Mouse (Mus musculus) liver, embryonic 12.5 days (tissue): ENCODE results near the gene Pfdn2. TPM values are rescaled to one million over a fixed set of nuclear protein-coding genes. Genes with fewer than 3 reads are reported as not detected.
A peak's percentile ranks its signal among the peaks of the same experiment; 100 is the strongest.

ENCODE experiments used
- ATAC-seq: fragments of 200-750 bp; cut with Nextera tagmentation; 2 replicates; pipeline ENCODE4 v1.8.0; 2017; ENCODE audit warnings: moderate number of reproducible peaks, mild to moderate bottlenecking, moderate library complexity
- H3K27ac ChIP-seq: fragments of 300-500 bp; sonication (generic); 2 replicates; pipeline ENCODE4 v1.5.1; 2016; ENCODE audit warnings: mild to moderate bottlenecking
- H3K27me3 ChIP-seq: fragments of 300-500 bp; sonication (generic); replicated peaks from 2 replicates; pipeline ENCODE4 v1.6.1; 2016; ENCODE audit warnings: mild to moderate bottlenecking, moderate library complexity
- H3K36me3 ChIP-seq: fragments of 300-500 bp; sonication (generic); 2 replicates; pipeline ENCODE4 v1.6.1; 2016; ENCODE audit warnings: mild to moderate bottlenecking, moderate library complexity
- H3K4me1 ChIP-seq: fragments of 300-500 bp; sonication (generic); 2 replicates; pipeline ENCODE4 v1.6.1; 2016
- H3K4me2 ChIP-seq: fragments of 300-500 bp; sonication (generic); 2 replicates; pipeline ENCODE4 v1.6.1; 2016; ENCODE audit warnings: mild to moderate bottlenecking, moderate library complexity
- H3K4me3 ChIP-seq: fragments of 300-500 bp; sonication (generic); 2 replicates; pipeline ENCODE4 v1.5.1; 2016; ENCODE audit warnings: mild to moderate bottlenecking, moderate library complexity
- H3K9ac ChIP-seq: fragments of 300-500 bp; sonication (generic); 2 replicates; pipeline ENCODE4 v1.6.1; 2016; ENCODE audit warnings: mild to moderate bottlenecking, moderate library complexity
- H3K9me3 ChIP-seq: fragments of 300-500 bp; sonication (generic); replicated peaks from 2 replicates; pipeline ENCODE4 v1.6.1; 2016; ENCODE audit warnings: mild to moderate bottlenecking, moderate library complexity
- whole genome bisulfite sequencing: fragments of 180-500 bp; shearing (Covaris S2); methylation state at CpG from one replicate; pipeline ENCODE4 v1.1.7; 2016; ENCODE audit not compliant: insufficient replicate concordance; 5-methylcytosine and 5-hydroxymethylcytosine counted together
- polyA plus RNA-seq: library from polyadenylated mRNA; unstranded; fragments of >200 nt; fragmentation: Nextera tagmentation; extraction: Ambion mirVana; gene quantifications from 2 replicates; pipeline ENCODE4 v1.2.1, GENCODE M21; 2016

The Pfdn2 gene
- polyA plus RNA-seq, 1 experiment from 2014 or later, result 74.3 TPM

- Histone ChIP-seq H3K27ac (no peak overlapping the region), H3K36me3 (no peaks in the 10 kb centered on the region), H3K9ac (no peak overlapping the region), H3K27me3 (peaks cover 52% of the 10 kb centered on the region), H3K4me1 (peaks cover 21% of the 10 kb centered on the region), H3K4me3 (no peak overlapping the region), H3K9me3 (no peaks in the 10 kb centered on the region), H3K4me2 (no peak overlapping the region)
- WGBS, result 55% methylated on average over 9 of the region's 9 CpGs
- no peak for ATAC-seq
Measured at GRCm38 (mm10) chr1:171384361-171384760, 38.9 kb downstream of the Pfdn2 start.

GRCm38 (mm10) chr1:171385171-171385570, 39.7 kb downstream of the Pfdn2 start:
- H3K36me3 ChIP-seq, result no peaks in the 10 kb centered on the region
- WGBS, result 63% methylated on average over 9 of the region's 9 CpGs
- peaks cover 22% of the 10 kb centered on the region for H3K4me1 ChIP-seq
- peaks cover 44% of the 10 kb centered on the region for H3K27me3 ChIP-seq
- no peak overlapping the region for H3K4me3 ChIP-seq
- no peak overlapping the region for H3K9ac ChIP-seq
- no peak overlapping the region for H3K4me2 ChIP-seq
- ATAC-seq, result no peak
- H3K27ac ChIP-seq, result no peak overlapping the region
- H3K9me3 ChIP-seq, result no peaks in the 10 kb centered on the region

GRCm38 (mm10) chr1:171387099-171387498, 41.6 kb downstream of the Pfdn2 start:
- no peak overlapping the region for H3K9ac ChIP-seq

GRCm38 (mm10) chr1:171388376-171389102, 43.1 kb downstream of the Pfdn2 start, which contains the start of gene Arhgap30:
Gene Arhgap30 (plus strand): TSS chr1:171388954.
- peak within 1 kb of the TSS; percentile 45; the same call in 1 of the 2 replicates for H3K9ac ChIP-seq
- H3K9me3 ChIP-seq, result no peaks in the 10 kb centered on the region
- H3K4me3 ChIP-seq, result peak within 1 kb of the TSS; percentile 39
- peaks cover 24% of the 10 kb centered on the region for H3K4me1 ChIP-seq
- no peaks in the 10 kb centered on the region for H3K36me3 ChIP-seq
- peaks cover 17% of the 10 kb centered on the region for H3K27me3 ChIP-seq
- H3K4me2 ChIP-seq, result peak within 1 kb of the TSS; percentile 62
- H3K27ac ChIP-seq, result peak within 1 kb of the TSS; percentile 52
- ATAC-seq, result peak; percentile 47; the same call in 1 of the 2 replicates
- 26% methylated on average over 15 of the region's 15 CpGs for WGBS

More at GRCm38 (mm10) chr1:171387099-171387498, 41.6 kb downstream of the Pfdn2 start:
- WGBS, result 42% methylated on average over 6 of the region's 6 CpGs
- Histone ChIP-seq H3K27ac (no peak overlapping the region), H3K4me3 (no peak overlapping the region), H3K36me3 (no peaks in the 10 kb centered on the region), H3K4me1 (peaks cover 24% of the 10 kb centered on the region), H3K4me2 (no peak overlapping the region), H3K27me3 (peaks cover 28% of the 10 kb centered on the region), H3K9me3 (no peaks in the 10 kb centered on the region)
- ATAC-seq, result no peak

DNA sequence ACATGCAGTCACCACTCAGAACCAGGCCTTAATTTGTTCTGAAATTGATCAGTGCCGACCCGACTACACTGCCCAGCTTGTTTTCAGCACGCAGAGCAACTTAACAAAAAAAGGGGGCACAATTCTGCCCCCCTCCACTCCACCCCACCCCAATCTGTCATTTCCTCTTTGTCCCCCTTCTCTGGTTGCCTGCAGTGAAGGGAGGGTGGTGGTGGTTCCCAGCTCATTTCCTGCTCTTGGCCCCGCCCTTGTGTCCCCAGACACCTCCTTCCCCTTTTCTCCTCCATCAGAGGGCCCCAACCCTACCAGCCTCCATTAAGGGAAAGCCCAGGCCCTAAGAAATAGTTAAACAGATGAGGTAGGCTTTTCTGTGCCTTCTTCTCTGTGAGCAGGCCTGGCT, 44.6 kb downstream of the Pfdn2 start:
- no peak for ATAC-seq
- H3K27ac ChIP-seq, result 0 out of 2 replicates have a peak overlapping the region, but pooled peaks have one; percentile 52

GRCm38 (mm10) chr1:171401821-171402220, 56.4 kb downstream of the Pfdn2 start:
- H3K4me3 ChIP-seq, result no peak overlapping the region
- H3K27me3 ChIP-seq, result 0 out of 2 replicates have a peak, but pooled peaks cover 3% of the 10 kb centered on the region
- H3K9ac ChIP-seq, result no peak overlapping the region
- H3K4me2 ChIP-seq, result no peak overlapping the region
- H3K4me1 ChIP-seq, result no peaks in the 10 kb centered on the region
- 77% methylated on average over 4 of the region's 4 CpGs for WGBS
- ATAC-seq, result no peak
- H3K27ac ChIP-seq, result no peak overlapping the region
- H3K36me3 ChIP-seq, result no peaks in the 10 kb centered on the region
- H3K9me3 ChIP-seq, result no peaks in the 10 kb centered on the region

More for the DNA sequence above, 44.6 kb downstream of the Pfdn2 start:
- no peak overlapping the region for H3K4me3 ChIP-seq
- H3K9me3 ChIP-seq, result no peaks in the 10 kb centered on the region
- peaks cover 10% of the 10 kb centered on the region for H3K27me3 ChIP-seq
- peaks cover 24% of the 10 kb centered on the region for H3K4me1 ChIP-seq
- H3K4me2 ChIP-seq, result peak overlapping the region; percentile 62; the same call in 1 of the 2 replicates
- H3K36me3 ChIP-seq, result no peaks in the 10 kb centered on the region
- WGBS, result 44% methylated on average over 3 of the region's 4 CpGs
- no peak overlapping the region for H3K9ac ChIP-seq

GRCm38 (mm10) chr1:171402991-171403390, 57.5 kb downstream of the Pfdn2 start:
- Histone ChIP-seq H3K27ac (no peak overlapping the region), H3K27me3 (peaks cover 14% of the 10 kb centered on the region; the same call in 1 of the 2 replicates), H3K4me2 (no peak overlapping the region), H3K4me1 (no peaks in the 10 kb centered on the region), H3K4me3 (no peak overlapping the region), H3K9ac (no peak overlapping the region), H3K36me3 (no peaks in the 10 kb centered on the region), H3K9me3 (no peaks in the 10 kb centered on the region)
- ATAC-seq, result no peak
- WGBS, result 71% methylated on average over 9 of the region's 9 CpGs

GRCm38 (mm10) chr1:171407263-171407662, 61.8 kb downstream of the Pfdn2 start:
- H3K9ac ChIP-seq, result no peak overlapping the region
- 64% methylated on average over 5 of the region's 5 CpGs for WGBS
- H3K27me3 ChIP-seq, result peaks cover 26% of the 10 kb centered on the region; the same call in 1 of the 2 replicates
- no peak overlapping the region for H3K4me3 ChIP-seq
- H3K9me3 ChIP-seq, result no peaks in the 10 kb centered on the region
- H3K27ac ChIP-seq, result no peak overlapping the region
- ATAC-seq, result no peak
- peaks cover 1% of the 10 kb centered on the region for H3K4me1 ChIP-seq
- H3K36me3 ChIP-seq, result no peaks in the 10 kb centered on the region
- no peak overlapping the region for H3K4me2 ChIP-seq

Other genes with a start within 250 kb of the Pfdn2 start
- gene Cfap126, start 231.8 kb upstream of the Pfdn2 start, polyA plus RNA-seq, result 2.1 and 2.3 TPM in 2 replicates
- gene Sdhc, start 195.1 kb upstream of the Pfdn2 start, polyA plus RNA-seq, result 140 and 155 TPM in 2 replicates
- gene Mpz, start 195.0 kb upstream of the Pfdn2 start, polyA plus RNA-seq, result 0.10 and 0.18 TPM in 2 replicates
- gene Pcp4l1, start 149.4 kb upstream of the Pfdn2 start, polyA plus RNA-seq, result 1.1 and 1.2 TPM in 2 replicates
- gene Nr1i3, start 131.7 kb upstream of the Pfdn2 start, polyA plus RNA-seq, result 0.23 and 0.36 TPM in 2 replicates
- gene Tomm40l, start 123.2 kb upstream of the Pfdn2 start, polyA plus RNA-seq, result 20.7 and 21.9 TPM in 2 replicates
- 2,516 and 2,642 TPM in 2 replicates for gene Apoa2, start 120.6 kb upstream of the Pfdn2 start, polyA plus RNA-seq
- gene Fcer1g, start 111.3 kb upstream of the Pfdn2 start, polyA plus RNA-seq, result 55.8 and 60.7 TPM in 2 replicates
- 0.61 and 0.72 TPM in 2 replicates for gene Adamts4, start 95.2 kb upstream of the Pfdn2 start, polyA plus RNA-seq
- 160 and 167 TPM in 2 replicates for gene Ndufs2, start 94.3 kb upstream of the Pfdn2 start, polyA plus RNA-seq
- 29.9 and 35.8 TPM in 2 replicates for gene B4galt3, start 75.3 kb upstream of the Pfdn2 start, polyA plus RNA-seq
- 199 and 207 TPM in 2 replicates for gene Ppox, start 64.5 kb upstream of the Pfdn2 start, polyA plus RNA-seq
- gene Usp21, start 57.7 kb upstream of the Pfdn2 start, polyA plus RNA-seq, result 36.2 and 38.6 TPM in 2 replicates
- 55.9 and 58.3 TPM in 2 replicates for gene Ufc1, start 50.6 kb upstream of the Pfdn2 start, polyA plus RNA-seq
- 24.9 and 26.1 TPM in 2 replicates for gene Dedd, start 16.5 kb upstream of the Pfdn2 start, polyA plus RNA-seq
- gene Nit1, start within 50 bp of the Pfdn2 start, polyA plus RNA-seq, result 22.8 and 25.3 TPM in 2 replicates
- gene Klhdc9, start 15.1 kb downstream of the Pfdn2 start, polyA plus RNA-seq, result 0.35 and 0.46 TPM in 2 replicates
- 0.06 and 0.13 TPM in 2 replicates for gene Nectin4, start 24.4 kb downstream of the Pfdn2 start, polyA plus RNA-seq
- gene Arhgap30, start 43.3 kb downstream of the Pfdn2 start, polyA plus RNA-seq, result 4.7 and 5.3 TPM in 2 replicates
- gene Usf1, start 65.6 kb downstream of the Pfdn2 start, polyA plus RNA-seq, result 27.5 and 28.7 TPM in 2 replicates
- gene Tstd1, start 73.2 kb downstream of the Pfdn2 start, polyA plus RNA-seq, result 3.1 TPM in 2 replicates
- gene F11r, start 91.9 kb downstream of the Pfdn2 start, polyA plus RNA-seq, result 28.2 and 28.9 TPM in 2 replicates
- gene Alyref2, start 157.8 kb downstream of the Pfdn2 start, polyA plus RNA-seq, result 4.2 and 4.8 TPM in 2 replicates
- gene Itln1, start 189.6 kb downstream of the Pfdn2 start, polyA plus RNA-seq, result not detected in 2 replicates
- 0.48 and 0.50 TPM in 2 replicates for gene Cd244a, start 213.5 kb downstream of the Pfdn2 start, polyA plus RNA-seq